Mouse (Mus musculus) gastrocnemius, postnatal 25 days (tissue): ENCODE results near the gene Olfr629. TPM values are rescaled to one million over a fixed set of nuclear protein-coding genes. Genes with fewer than 3 reads are reported as not detected.
"Not testable (repeated sequence)": the region's sequence is repeated elsewhere in the genome, so short reads cannot be mapped to it uniquely, and the experiment has no call there.

Experiments used
- DNase-seq: peaks from one replicate; pipeline ENCODE4 v3.0.0; 2022
- long read RNA-seq, 2 experiments: library from polyadenylated mRNA; stranded (forward); transcript quantifications; one replicate each; pipeline ENCODE4 v2.0.0; 2021
- total RNA-seq, 2 experiments: library from RNA; stranded (reverse); gene quantifications; 1 replicate in 1 of 2; 2 replicates in 1 of 2; pipeline ENCODE4 v1.2.3; 2021

The Olfr629 gene
- total RNA-seq = not detected
- long read RNA-seq, experiment 1 = 0 reads
- long read RNA-seq, experiment 2 = 0 reads

DNA sequence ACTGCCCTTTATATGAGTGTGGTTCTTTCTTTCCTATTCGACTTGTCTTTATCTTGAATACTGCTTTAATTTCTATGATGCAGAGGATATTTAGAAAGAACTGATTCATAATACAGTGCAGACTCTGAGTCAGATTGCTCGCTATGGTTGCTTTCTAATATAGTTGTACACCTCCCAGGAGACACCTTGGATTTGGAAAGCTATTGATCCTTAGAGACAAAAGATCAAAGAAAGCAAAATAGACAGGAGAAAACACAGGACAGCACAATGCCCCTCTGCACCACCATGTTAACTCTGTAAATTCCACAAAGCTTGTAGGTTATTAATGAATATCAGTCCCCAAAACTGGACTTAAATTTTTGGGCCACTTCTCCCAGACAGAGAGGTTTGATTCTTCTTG is at the start of gene Olfr629:
Gene Olfr629 (minus strand): TSS at position 101 of the 400 bp plus-strand sequence.
- no peak for DNase-seq

DNA sequence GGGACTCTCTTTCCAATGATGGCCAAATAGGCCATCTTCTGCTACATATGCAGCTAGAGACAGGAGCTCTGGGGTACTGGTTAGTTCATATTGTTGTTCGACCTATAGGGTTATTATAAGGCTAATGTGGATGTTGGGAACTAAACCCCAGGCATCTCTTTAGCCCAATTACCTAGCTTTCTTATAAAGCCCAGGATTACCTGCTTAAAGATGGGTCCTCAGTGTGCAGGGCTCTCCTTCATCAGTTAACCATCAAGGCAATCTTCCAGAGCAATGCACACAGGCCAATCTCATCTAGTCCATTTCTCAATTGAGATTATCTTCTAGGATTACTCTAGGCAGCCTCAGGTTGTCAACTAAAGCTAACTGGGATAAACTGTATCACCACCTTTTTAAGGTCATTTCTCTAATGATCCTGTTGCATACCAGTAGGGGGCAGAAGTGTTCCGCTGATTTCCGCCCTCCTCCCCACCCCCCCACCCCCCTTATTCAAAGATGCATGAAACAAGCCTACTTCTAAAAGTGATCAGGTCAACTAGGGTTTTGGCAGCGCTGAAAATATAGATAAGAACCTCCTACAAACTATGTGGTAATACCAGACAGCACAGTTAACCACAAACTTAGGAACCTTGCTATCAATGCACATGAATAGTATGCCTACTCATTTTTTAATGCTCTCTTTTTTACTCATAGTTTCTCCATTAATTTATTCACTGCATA is 48.1 kb upstream of the Olfr629 start:
- no peak for DNase-seq

DNA sequence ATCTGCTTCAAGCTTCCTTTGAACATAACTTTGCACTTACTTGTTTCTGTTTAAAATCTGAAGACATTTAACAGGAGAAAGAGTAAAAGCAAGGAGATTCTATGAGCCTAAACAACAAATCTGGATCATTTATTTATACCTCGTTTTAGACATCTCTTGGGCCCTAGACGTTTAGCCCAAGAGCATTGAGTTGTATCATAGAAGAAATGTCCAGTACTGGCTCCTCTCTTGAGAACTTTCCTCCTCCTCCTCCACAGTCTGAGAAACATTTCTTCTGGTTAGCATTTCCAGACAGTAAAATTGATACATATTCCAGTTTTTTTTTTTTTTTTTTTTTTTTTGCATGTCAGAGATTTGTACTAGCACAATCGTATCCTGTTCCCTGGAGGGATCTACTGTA is 47.0 kb upstream of the Olfr629 start, which contains the start of gene Olfr67:
Gene Olfr67 (minus strand): TSS at position 101 of the 400 bp plus-strand sequence.
- no peak for DNase-seq

DNA sequence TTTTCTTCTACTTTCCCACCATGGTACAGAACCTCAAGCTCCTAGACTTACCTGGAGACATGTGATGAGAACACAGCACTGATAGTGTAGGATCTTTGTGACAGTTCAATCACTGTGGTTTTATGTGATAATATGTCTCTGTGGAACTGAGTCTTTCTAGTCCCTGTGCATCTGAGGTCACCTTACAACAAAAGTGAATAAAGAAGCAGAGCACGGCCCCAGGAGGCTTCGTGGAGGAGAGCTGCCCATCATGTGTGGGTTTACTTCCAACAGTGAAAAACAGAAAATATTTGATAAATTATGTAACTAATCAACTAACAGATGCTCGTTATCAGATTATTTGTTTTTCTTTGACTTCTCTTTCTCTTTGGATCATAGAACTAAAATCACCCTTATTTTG is 34.9 kb upstream of the Olfr629 start, which contains the start of gene Olfr68:
Gene Olfr68 (minus strand): TSS at position 101 of the 400 bp plus-strand sequence.
- DNase-seq = no peak

DNA sequence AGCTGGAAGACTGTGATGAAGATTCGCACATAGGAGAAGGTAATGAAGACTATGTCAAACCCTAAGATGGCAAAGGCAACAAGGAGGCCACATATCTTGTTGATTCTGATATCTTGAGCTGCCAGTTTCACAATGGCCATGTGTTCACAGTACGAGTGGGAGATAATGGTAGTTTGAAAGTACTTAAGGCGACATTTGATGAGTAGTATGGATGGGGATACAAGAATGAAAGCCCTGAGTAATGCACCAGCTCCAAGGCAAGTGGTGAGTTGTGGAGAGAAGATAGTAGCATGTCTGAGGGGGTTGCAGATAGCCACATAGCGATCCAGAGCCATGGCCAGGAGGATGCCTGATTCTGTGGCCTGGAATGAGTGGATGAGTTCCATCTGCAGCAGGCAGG is 32.9 kb upstream of the Olfr629 start:
- DNase-seq = not testable (repeated sequence)

DNA sequence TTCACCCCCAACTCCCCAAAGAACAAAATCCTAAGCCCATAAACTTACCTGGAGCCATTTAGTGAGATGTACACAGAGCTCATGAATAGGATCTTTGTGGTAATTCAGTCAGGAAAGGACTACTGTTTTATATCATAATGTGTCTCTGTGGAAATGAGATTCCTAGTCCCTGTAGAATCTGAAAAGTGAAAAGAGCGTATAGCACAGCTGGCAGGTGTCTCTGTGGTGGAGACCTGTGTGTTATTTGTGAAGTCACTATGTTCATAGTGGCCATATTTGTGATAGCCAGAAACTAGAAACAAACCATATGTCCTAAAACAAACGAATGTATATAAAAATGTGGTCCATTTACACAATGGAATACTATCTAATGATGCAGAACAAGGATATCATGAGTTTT is 26.8 kb upstream of the Olfr629 start, which contains the start of gene Olfr69:
Gene Olfr69 (minus strand): TSS at position 101 of the 400 bp plus-strand sequence.
- no peak for DNase-seq

DNA sequence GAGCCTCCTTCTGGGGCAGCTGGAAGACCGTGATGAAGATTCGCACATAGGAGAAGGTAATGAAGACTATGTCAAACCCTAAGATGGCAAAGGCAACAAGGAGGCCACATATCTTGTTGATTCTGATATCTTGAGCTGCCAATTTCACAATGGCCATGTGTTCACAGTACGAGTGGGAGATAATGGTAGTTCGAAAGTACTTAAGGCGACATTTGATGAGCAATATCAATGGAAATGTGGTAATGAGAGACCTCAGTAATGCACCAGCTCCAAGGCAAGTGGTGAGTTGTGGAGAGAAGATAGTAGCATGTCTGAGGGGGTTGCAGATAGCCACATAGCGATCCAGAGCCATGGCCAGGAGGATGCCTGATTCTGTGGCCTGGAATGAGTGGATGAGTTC is 22.9 kb upstream of the Olfr629 start:
- DNase-seq = not testable (repeated sequence)

DNA sequence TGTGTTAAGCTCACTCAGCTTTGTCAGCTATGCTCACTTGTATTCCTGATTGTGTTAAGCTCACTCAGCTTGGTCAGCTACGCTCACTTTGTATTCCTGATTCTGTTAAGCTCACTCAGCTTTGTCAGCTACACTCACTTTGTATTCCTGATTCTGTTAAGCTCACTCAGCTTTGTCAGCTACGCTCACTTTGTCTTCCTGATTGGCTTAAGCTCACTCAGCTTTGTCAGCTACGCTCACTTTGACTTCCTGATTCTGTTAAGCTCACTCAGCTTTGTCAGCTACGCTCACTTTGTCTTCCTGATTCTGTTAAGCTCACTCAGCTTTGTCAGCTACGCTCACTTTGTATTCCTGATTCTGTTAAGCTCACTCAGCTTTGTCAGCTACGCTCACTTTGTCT is 17.5 kb upstream of the Olfr629 start:
- not testable (repeated sequence) for DNase-seq

DNA sequence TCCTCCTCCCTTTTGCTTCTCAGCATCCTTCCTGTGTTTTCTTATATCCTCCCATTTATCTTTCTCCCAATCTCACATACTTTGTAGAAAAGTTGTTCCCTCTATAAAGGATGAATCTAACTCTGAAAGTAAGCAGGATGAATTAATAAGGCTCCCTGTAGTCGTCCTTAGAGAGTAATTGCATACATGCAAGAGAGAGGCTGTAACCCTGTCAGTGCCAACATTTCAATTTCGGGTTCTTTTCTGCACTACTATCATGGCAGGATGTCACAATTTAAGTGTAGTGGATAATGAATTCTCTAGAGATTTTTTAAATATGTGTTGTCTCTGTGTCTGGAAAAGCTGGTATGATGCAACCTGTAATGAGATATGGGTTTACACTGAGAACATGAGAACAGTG is 12.5 kb upstream of the Olfr629 start, which contains the start of gene Olfr630:
Gene Olfr630 (minus strand): TSS at position 101 of the 400 bp plus-strand sequence.
- DNase-seq = no peak

DNA sequence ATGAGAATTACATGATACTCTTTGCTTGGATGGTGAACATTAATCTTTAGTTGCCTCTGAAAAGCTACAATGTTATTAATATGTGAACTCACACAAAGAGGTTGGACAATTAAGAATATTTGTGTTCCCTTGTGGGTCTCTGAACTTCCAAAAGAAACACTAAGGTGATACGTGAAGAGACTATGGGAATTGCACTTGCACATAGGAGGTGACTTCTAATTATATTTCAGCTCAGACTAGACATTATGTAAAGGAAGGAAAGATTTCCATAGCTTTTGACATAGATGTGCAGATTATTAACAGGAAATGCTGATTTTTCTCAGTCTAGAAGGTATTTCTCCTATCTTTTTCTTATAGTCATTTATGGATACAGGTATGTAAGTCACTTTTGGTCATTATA is 14.7 kb downstream of the Olfr629 start, which contains the start of gene Olfr628:
Gene Olfr628 (plus strand): TSS at position 301 of the 400 bp plus-strand sequence.
- no peak for DNase-seq

DNA sequence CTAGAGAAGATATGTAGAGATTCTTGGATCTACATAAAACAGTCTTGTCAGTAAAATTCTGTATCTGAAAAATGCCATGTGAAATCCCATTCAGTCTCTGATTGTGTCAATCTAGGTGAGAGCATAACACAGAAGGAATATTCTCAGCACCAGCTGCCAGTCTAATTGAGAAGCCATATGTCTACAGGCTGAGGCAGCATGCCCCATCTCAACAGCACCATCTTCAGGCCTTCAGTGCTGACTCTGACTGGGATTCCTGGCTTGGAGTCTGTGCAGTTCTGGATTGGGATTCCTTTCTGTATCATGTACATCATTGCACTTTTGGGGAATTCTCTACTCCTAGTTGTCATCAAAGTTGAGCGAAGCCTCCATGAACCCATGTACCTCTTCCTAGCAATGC is 28.3 kb downstream of the Olfr629 start:
- not testable (repeated sequence) for DNase-seq

DNA sequence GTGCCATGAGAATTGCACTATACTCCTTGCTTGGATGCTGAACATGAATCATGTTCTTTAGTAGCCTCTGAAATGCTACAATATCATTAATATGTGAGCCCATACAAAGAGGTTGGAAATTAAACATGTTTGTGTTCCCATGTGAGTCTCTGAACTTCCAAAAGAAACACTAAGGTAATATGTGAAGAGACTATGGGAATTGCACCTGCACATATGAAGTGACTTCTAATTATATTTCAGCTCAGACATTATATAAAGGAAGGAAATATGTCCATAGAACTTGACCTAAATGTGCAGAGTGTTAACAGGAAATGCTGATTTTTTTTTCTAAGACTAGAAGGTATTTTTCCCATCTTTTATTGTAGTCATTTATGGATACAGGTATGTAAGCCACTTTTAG is 30.4 kb downstream of the Olfr629 start, which contains the start of gene Olfr243:
Gene Olfr243 (plus strand): TSS at position 301 of the 400 bp plus-strand sequence.
- DNase-seq = no peak

DNA sequence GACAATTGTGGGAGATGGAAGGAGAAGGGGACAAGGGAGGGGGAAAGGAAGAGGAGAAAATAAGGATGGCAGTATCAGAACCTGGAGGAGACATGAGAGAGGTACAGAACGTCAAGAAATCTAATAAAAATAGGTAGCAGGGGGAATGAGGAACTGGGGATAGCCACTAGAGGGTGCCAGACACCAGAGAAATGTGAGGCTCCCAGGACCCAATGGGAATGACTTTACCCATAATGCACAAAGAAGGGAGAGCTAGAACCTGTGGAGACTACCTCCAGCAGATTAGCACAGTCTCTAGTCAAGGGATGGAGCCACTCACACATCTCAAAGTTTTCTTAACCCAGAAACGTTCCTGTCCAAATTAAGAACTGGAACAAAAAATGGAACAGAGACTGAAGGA is 32.7 kb downstream of the Olfr629 start:
- DNase-seq = no peak

DNA sequence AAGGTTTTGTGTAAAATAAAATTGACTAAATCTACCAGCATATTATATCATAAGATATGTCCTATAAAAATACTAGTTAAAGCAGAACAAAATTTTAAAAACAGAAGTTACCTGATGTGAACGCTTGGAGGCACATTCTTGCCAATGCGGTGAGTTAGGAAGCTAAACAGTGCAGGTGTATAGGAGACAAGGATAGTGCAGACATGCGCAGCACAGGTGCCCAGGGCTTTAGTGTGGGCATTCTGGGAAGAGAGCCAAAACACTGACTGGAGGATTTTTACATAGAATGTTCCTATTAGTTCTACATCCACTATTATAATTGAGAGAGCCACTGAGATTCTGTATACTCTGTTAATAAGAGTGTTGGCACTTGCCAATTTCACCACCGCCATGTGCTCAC is 45.3 kb downstream of the Olfr629 start:
- DNase-seq = no peak

Other genes starting within 250 kb of the Olfr629 start
- gene Olfr609, start 246.9 kb downstream of the Olfr629 start, total RNA-seq = not detected
- gene Olfr610, start 232.8 kb downstream of the Olfr629 start, total RNA-seq = not detected
- gene Olfr611, start 224.1 kb downstream of the Olfr629 start, total RNA-seq = not detected
- gene Olfr612, start 202.2 kb downstream of the Olfr629 start, total RNA-seq = not detected
- gene Olfr613, start 196.9 kb downstream of the Olfr629 start, total RNA-seq = not detected
- gene Olfr615, start 188.9 kb downstream of the Olfr629 start, total RNA-seq = not detected
- gene Olfr616, start 175.8 kb downstream of the Olfr629 start, total RNA-seq = not detected
- gene Olfr617, start 171.9 kb downstream of the Olfr629 start, total RNA-seq = not detected
- gene Olfr618, start 154.8 kb downstream of the Olfr629 start, total RNA-seq = not detected
- not detected for gene Olfr619, start 144.4 kb downstream of the Olfr629 start, total RNA-seq
- gene Olfr620, start 132.4 kb downstream of the Olfr629 start, total RNA-seq = not detected
- not detected for gene Olfr622, start 102.2 kb downstream of the Olfr629 start, total RNA-seq
- gene Olfr623, start 81.2 kb downstream of the Olfr629 start, total RNA-seq = not detected
- gene Olfr624, start 73.8 kb downstream of the Olfr629 start, total RNA-seq = not detected
- not detected for gene Olfr625-ps1, start 62.2 kb downstream of the Olfr629 start, total RNA-seq
- not detected for gene Olfr243, start 30.3 kb downstream of the Olfr629 start, total RNA-seq
- gene Olfr628, start 14.6 kb downstream of the Olfr629 start, total RNA-seq = not detected
- gene Olfr630, start 12.4 kb upstream of the Olfr629 start, total RNA-seq = not detected
- gene Olfr69, start 26.7 kb upstream of the Olfr629 start, total RNA-seq = not detected
- not detected for gene Olfr68, start 34.8 kb upstream of the Olfr629 start, total RNA-seq
- gene Olfr67, start 46.9 kb upstream of the Olfr629 start, total RNA-seq = not detected
- gene Hbb-bt, start 69.1 kb upstream of the Olfr629 start, total RNA-seq = 100 to 1,000 TPM in 1 of 2 experiments, 10 to 100 TPM in 1; 60.5 to 281 TPM
- 1,000 to 10,000 TPM in 1 of 2 experiments, 100 to 1,000 TPM in 1; 504 to 2,205 TPM for gene Hbb-bs, start 83.2 kb upstream of the Olfr629 start, total RNA-seq
- gene Hbb-bh2, start 95.6 kb upstream of the Olfr629 start, total RNA-seq = not detected
- not detected for gene Hbb-bh1, start 98.2 kb upstream of the Olfr629 start, total RNA-seq
- not detected for gene Hbb-y, start 108.3 kb upstream of the Olfr629 start, total RNA-seq
- not detected for gene Olfr66, start 141.3 kb upstream of the Olfr629 start, total RNA-seq
- gene Olfr64, start 149.5 kb upstream of the Olfr629 start, total RNA-seq = not detected
- not detected for gene Olfr65, start 158.5 kb upstream of the Olfr629 start, total RNA-seq
- gene Olfr631, start 183.9 kb upstream of the Olfr629 start, total RNA-seq = not detected
- not detected for gene Olfr632, start 189.4 kb upstream of the Olfr629 start, total RNA-seq
- not detected for gene Olfr633, start 199.5 kb upstream of the Olfr629 start, total RNA-seq
- gene Olfr635, start 226.2 kb upstream of the Olfr629 start, total RNA-seq = not detected